ENCODE assay signal across 18 mouse cellular contexts in genomic region chr1:58962418-58962817, GRCm38 (mm10). TPM values are rescaled to one million over a fixed set of nuclear protein-coding genes. Genes with fewer than 3 reads are reported as not detected.
DNase-seq lines count a peak whose midpoint lies in the region; ATAC-seq and TF ChIP-seq lines count a peak whose summit lies in the region.
"Had no signal": no experiment of that assay in that cellular context is flagged by ENCODE, and none has a peak within 500 bp of the region (broad histone marks: within the 10 kb centered on the region; RNA-seq: fewer than 3 reads in every experiment).

No protein-coding gene starts in this region.

- H3K4me1 ChIP-seq in kidney, adult 2 months (ENCODE audit: control insufficient read depth, insufficient read depth, low read length): peaks cover 42% of the 10 kb centered on the region
- H3K4me1 ChIP-seq in liver, embryonic 16.5 days (ENCODE audit: control insufficient read depth, low read depth, low read length): peaks cover 86% of the 10 kb centered on the region
- H3K4me1 ChIP-seq: forebrain, embryonic 13.5 days had no signal

- ATAC-seq in liver, embryonic 16.5 days (ENCODE audit: low read depth): peak; percentile 89
- ATAC-seq: CD4-positive, CD25-positive, alpha-beta regulatory T cell, adult 4 months; forebrain, embryonic 13.5 days; lung, postnatal 0 days; Patski had no signal

- H3K9me3 ChIP-seq in liver, embryonic 16.5 days (replicated peaks; ENCODE audit: control insufficient read depth, low read length): no peaks in the 10 kb centered on the region
- H3K9me3 ChIP-seq: forebrain, embryonic 13.5 days; limb, embryonic 10.5 days; midbrain, embryonic 12.5 days had no signal

- no peak overlapping the region for H3K27ac ChIP-seq in kidney, adult 2 months (ENCODE audit: insufficient read depth, low read depth, low read length)
- H3K27ac ChIP-seq in liver, embryonic 16.5 days (ENCODE audit: low read length): peak overlapping the region; percentile 94
- H3K27ac ChIP-seq: forebrain, embryonic 13.5 days; limb, embryonic 10.5 days; midbrain, embryonic 12.5 days had no signal

- H3K27me3 ChIP-seq in kidney, adult 2 months (replicated peaks; ENCODE audit: control insufficient read depth, insufficient read depth, low read length): no peaks in the 10 kb centered on the region
- no peaks in the 10 kb centered on the region for H3K27me3 ChIP-seq in liver, embryonic 16.5 days (ENCODE audit: control insufficient read depth, insufficient read depth, low read depth, low read length)
- H3K27me3 ChIP-seq: forebrain, embryonic 13.5 days; midbrain, embryonic 12.5 days; Patski had no signal

- TF ChIP-seq CTCF in kidney, adult 2 months (conservative IDR thresholded peaks at IDR 0.05; ENCODE audit: insufficient read depth, insufficient read length, low read depth, low read length): no peak

- no peaks in the 10 kb centered on the region for H3K36me3 ChIP-seq in kidney, adult 2 months (ENCODE audit: control insufficient read depth, insufficient read depth, low read length)
- 0 out of 2 replicates have a peak, but pooled peaks cover 3% of the 10 kb centered on the region for H3K36me3 ChIP-seq in liver, embryonic 16.5 days (ENCODE audit: control insufficient read depth, insufficient read depth)
- H3K36me3 ChIP-seq: limb, embryonic 10.5 days; midbrain, embryonic 12.5 days had no signal

- peak; percentile 56 for DNase-seq in kidney, adult 2 months
- no peak for DNase-seq in kidney, adult 18-20 months
- DNase-seq in c-Kit-positive CD71-positive TER-119-negative erythroid progenitor cells, embryonic 14.5 days (ENCODE audit: low read depth): peak; percentile 72
- peak; percentile 56 to 68 for DNase-seq in cerebellum, postnatal 25 days
- DNase-seq in thymus, adult 18-20 months: no peak
- no peak for DNase-seq in right cerebral cortex, postnatal 10 days (ENCODE audit: low spot score in 2 of 2)
- no peak for DNase-seq in thymus, postnatal 36 days
- DNase-seq: adrenal gland, postnatal 14 days; gastrocnemius, postnatal 36 days; layer of hippocampus, adult 9-11 months; thymus, postnatal 4 days had no signal

- no peak overlapping the region for H3K4me3 ChIP-seq in kidney, adult 2 months (ENCODE audit: insufficient read depth, low read depth, low read length)
- H3K4me3 ChIP-seq in liver, embryonic 16.5 days (ENCODE audit: low read depth, low read length): peak overlapping the region; percentile 16
- H3K4me3 ChIP-seq: forebrain, embryonic 13.5 days; limb, embryonic 10.5 days; midbrain, embryonic 12.5 days had no signal

- no peak for TF ChIP-seq POLR2A in kidney, adult 2 months (IDR thresholded peaks at IDR 0.05; ENCODE audit: low read depth, low read length)

- H3K9ac ChIP-seq in liver, embryonic 16.5 days (ENCODE audit: low read depth, low read length): peak overlapping the region; percentile 55
- H3K9ac ChIP-seq: forebrain, embryonic 13.5 days; midbrain, embryonic 12.5 days had no signal

- peak overlapping the region; percentile 65 for H3K4me2 ChIP-seq in liver, embryonic 16.5 days (ENCODE audit: low read depth, low read length)
- H3K4me2 ChIP-seq: forebrain, embryonic 13.5 days; midbrain, embryonic 12.5 days had no signal

- 72% methylated on average over 5 of the region's 5 CpGs for WGBS in kidney, adult 2 months
- 21% methylated on average over 5 of the region's 5 CpGs for WGBS in liver, embryonic 16.5 days (ENCODE audit: insufficient replicate concordance)

RNA-seq across cellular contexts. Expression of gene Trak2, which starts 10.8 kb away (rescaled TPM):
- 55.4 and 63.1 TPM in 2 replicates for polyA plus RNA-seq in kidney, adult 2 months (2012; rRNA removed)
- 58.9 TPM in 2 replicates for polyA plus RNA-seq in liver, embryonic 16.5 days (2015; fragmentation: Nextera tagmentation; extraction: Ambion mirVana)

RNA-seq across cellular contexts. Expression of gene Stradb, which starts 10.9 kb away (rescaled TPM):
- 25.0 and 26.6 TPM in 2 replicates for polyA plus RNA-seq in kidney, adult 2 months (2012; rRNA removed)
- polyA plus RNA-seq in liver, embryonic 16.5 days (2015; fragmentation: Nextera tagmentation; extraction: Ambion mirVana): 49.1 and 49.5 TPM in 2 replicates

Comparison
In these comparisons a context has a peak if more than half of its experiments do, and no peak if none do; other contexts are left out.
1. DNase-seq: peak in kidney, adult 2 months (single experiment), c-Kit-positive CD71-positive TER-119-negative erythroid progenitor cells, embryonic 14.5 days (single experiment) and cerebellum, postnatal 25 days (2 of 2); none in kidney, adult 18-20 months (single experiment), thymus, adult 18-20 months (0 of 2), right cerebral cortex, postnatal 10 days (0 of 2) and thymus, postnatal 36 days (0 of 2).